Mouse (Mus musculus): ENCODE data around the gene Fam241a.

GRCm38 (mm10) chr3:127835594-127835993 is 60.5 kb downstream of the Fam241a start:
- no peak for TF ChIP-seq CTCF (IDR thresholded peaks at IDR 0.05; ENCODE audit: low read depth)
- TF ChIP-seq EP300 (optimal IDR thresholded peaks at IDR 0.05), result no peak
